Mouse (Mus musculus): ENCODE measurements around the gene Nbr1. TPM values are rescaled to one million over a fixed set of nuclear protein-coding genes. Genes with fewer than 3 reads are reported as not detected.
"Not testable (repeated sequence)": the region's sequence is repeated elsewhere in the genome, so short reads cannot be mapped to it uniquely, and the experiment has no call there.

Gene Nbr1
- polyA plus RNA-seq, 1 experiment from 2014 or later, result 113 TPM

GRCm38 (mm10) chr11:101614116-101614515 lies 62.2 kb downstream of the Nbr1 start:
- no peak for ATAC-seq

GRCm38 (mm10) chr11:101615380-101615779 lies 63.4 kb downstream of the Nbr1 start:
- Histone ChIP-seq H3K4me3 (replicated peaks) (no peak overlapping the region), H3K9ac (replicated peaks) (no peak overlapping the region)

More at GRCm38 (mm10) chr11:101614116-101614515, 62.2 kb downstream of the Nbr1 start:
- Histone ChIP-seq H3K9ac (replicated peaks) (0 out of 2 replicates have a peak overlapping the region, but pooled peaks have one; percentile 14), H3K4me1 (replicated peaks) (peaks cover 35% of the 10 kb centered on the region), H3K4me3 (replicated peaks) (no peak overlapping the region), H3K36me3 (no peaks in the 10 kb centered on the region), H3K27ac (no peak overlapping the region), H3K9me3 (no peaks in the 10 kb centered on the region), H3K27me3 (no peaks in the 10 kb centered on the region), H3K4me2 (replicated peaks) (no peak overlapping the region)
- WGBS, result 32% methylated on average over 4 of the region's 4 CpGs

GRCm38 (mm10) chr11:101616104-101616503 lies 64.2 kb downstream of the Nbr1 start:
- Histone ChIP-seq H3K27me3 (no peaks in the 10 kb centered on the region), H3K4me3 (replicated peaks) (no peak overlapping the region), H3K9ac (replicated peaks) (no peak overlapping the region), H3K4me1 (replicated peaks) (peaks cover 35% of the 10 kb centered on the region), H3K4me2 (replicated peaks) (no peak overlapping the region), H3K27ac (no peak overlapping the region), H3K36me3 (no peaks in the 10 kb centered on the region), H3K9me3 (no peaks in the 10 kb centered on the region)
- no peak for ATAC-seq
- 91% methylated on average over 8 of the region's 8 CpGs for WGBS

More at GRCm38 (mm10) chr11:101615380-101615779, 63.4 kb downstream of the Nbr1 start:
- ATAC-seq, result no peak
- no peak overlapping the region for H3K27ac ChIP-seq
- 88% methylated on average over 6 of the region's 6 CpGs for WGBS
- H3K4me1 ChIP-seq (replicated peaks), result peaks cover 35% of the 10 kb centered on the region
- no peak overlapping the region for H3K4me2 ChIP-seq (replicated peaks)
- H3K27me3 ChIP-seq, result no peaks in the 10 kb centered on the region
- H3K36me3 ChIP-seq, result no peaks in the 10 kb centered on the region
- no peaks in the 10 kb centered on the region for H3K9me3 ChIP-seq

- Histone ChIP-seq H3K27ac (peak overlapping the region; percentile 37), H3K9ac (replicated peaks) (peak overlapping the region; percentile 42; the same call in 1 of the 2 replicates), H3K4me1 (replicated peaks) (peaks cover 35% of the 10 kb centered on the region), H3K36me3 (no peaks in the 10 kb centered on the region), H3K4me3 (replicated peaks) (no peak overlapping the region), H3K9me3 (no peaks in the 10 kb centered on the region), H3K4me2 (replicated peaks) (peak overlapping the region; percentile 47), H3K27me3 (no peaks in the 10 kb centered on the region)
- 15% methylated on average over 18 of the region's 18 CpGs for WGBS
- ATAC-seq, result peak; percentile 57
These were observed 65.2 kb downstream of the Nbr1 start for GRCm38 (mm10) chr11:101616948-101617767.

- Histone ChIP-seq H3K27me3 (no peaks in the 10 kb centered on the region), H3K4me2 (replicated peaks) (peak overlapping the region; percentile 47), H3K4me3 (replicated peaks) (no peak overlapping the region), H3K36me3 (no peaks in the 10 kb centered on the region), H3K4me1 (replicated peaks) (peaks cover 35% of the 10 kb centered on the region), H3K9ac (replicated peaks) (0 out of 2 replicates have a peak overlapping the region, but pooled peaks have one; percentile 42), H3K27ac (peak overlapping the region; percentile 37), H3K9me3 (no peaks in the 10 kb centered on the region)
- ATAC-seq, result peak; percentile 55; the same call in 1 of the 2 replicates
- WGBS, result 4% methylated on average over 6 of the region's 8 CpGs
These were observed 65.9 kb downstream of the Nbr1 start for GRCm38 (mm10) chr11:101617849-101618248.

GRCm38 (mm10) chr11:101618596-101618995 lies 66.6 kb downstream of the Nbr1 start:
- Histone ChIP-seq H3K27me3 (no peaks in the 10 kb centered on the region), H3K27ac (no peak overlapping the region), H3K36me3 (no peaks in the 10 kb centered on the region), H3K9ac (replicated peaks) (no peak overlapping the region), H3K4me2 (replicated peaks) (no peak overlapping the region), H3K9me3 (no peaks in the 10 kb centered on the region), H3K4me1 (replicated peaks) (peaks cover 32% of the 10 kb centered on the region), H3K4me3 (replicated peaks) (no peak overlapping the region)
- WGBS, result 75% methylated on average over 3 of the region's 3 CpGs
- ATAC-seq, result no peak

- peaks cover 23% of the 10 kb centered on the region for H3K4me1 ChIP-seq (replicated peaks)
- not testable (repeated sequence) for ATAC-seq; H3K9ac ChIP-seq (replicated peaks); H3K4me3 ChIP-seq (replicated peaks); H3K27ac ChIP-seq; H3K4me2 ChIP-seq (replicated peaks); H3K9me3 ChIP-seq; H3K36me3 ChIP-seq; H3K27me3 ChIP-seq
- WGBS, result 91% methylated on average over 11 of the region's 11 CpGs
These were observed 68.2 kb downstream of the Nbr1 start for GRCm38 (mm10) chr11:101620022-101620655.

- peak overlapping the region; percentile 90; the same call in 1 of the 2 replicates for H3K27ac ChIP-seq
- peak; percentile 49 for ATAC-seq
- H3K4me1 ChIP-seq (replicated peaks), result peaks cover 16% of the 10 kb centered on the region
- 5% methylated on average over 8 of the region's 8 CpGs for WGBS
- H3K27me3 ChIP-seq, result no peaks in the 10 kb centered on the region
- H3K4me2 ChIP-seq (replicated peaks), result peak overlapping the region; percentile 92
- no peaks in the 10 kb centered on the region for H3K36me3 ChIP-seq
- no peaks in the 10 kb centered on the region for H3K9me3 ChIP-seq
- peak overlapping the region; percentile 36 for H3K4me3 ChIP-seq (replicated peaks)
- H3K9ac ChIP-seq (replicated peaks), result peak overlapping the region; percentile 60
These were observed 74.7 kb downstream of the Nbr1 start for GRCm38 (mm10) chr11:101626649-101626994.

GRCm38 (mm10) chr11:101626995-101627856 lies 75.3 kb downstream of the Nbr1 start, which contains the start of gene Rdm1:
TSS of gene Rdm1 (plus strand) at chr11:101627195.
- peak within 1 kb of the TSS; percentile 92 for H3K4me2 ChIP-seq (replicated peaks)
- peak within 1 kb of the TSS; percentile 74 for H3K9ac ChIP-seq (replicated peaks)
- no peaks in the 10 kb centered on the region for H3K36me3 ChIP-seq
- WGBS, result under 1% methylated on average over 33 of the region's 34 CpGs
- peaks cover 16% of the 10 kb centered on the region for H3K4me1 ChIP-seq (replicated peaks)
- no peaks in the 10 kb centered on the region for H3K27me3 ChIP-seq
- no peaks in the 10 kb centered on the region for H3K9me3 ChIP-seq
- H3K27ac ChIP-seq, result peak within 1 kb of the TSS; percentile 90
- peak within 1 kb of the TSS; percentile 67 for H3K4me3 ChIP-seq (replicated peaks)
- ATAC-seq, result peak; percentile 91

GRCm38 (mm10) chr11:101627857-101628559 lies 76.1 kb downstream of the Nbr1 start:
- Histone ChIP-seq H3K27ac (peak overlapping the region; percentile 90), H3K9me3 (no peaks in the 10 kb centered on the region), H3K9ac (replicated peaks) (peak overlapping the region; percentile 74), H3K4me1 (replicated peaks) (peaks cover 16% of the 10 kb centered on the region), H3K27me3 (no peaks in the 10 kb centered on the region), H3K4me2 (replicated peaks) (peak overlapping the region; percentile 92), H3K36me3 (no peaks in the 10 kb centered on the region), H3K4me3 (replicated peaks) (peak overlapping the region; percentile 67)
- ATAC-seq, result peak; percentile 59
- under 1% methylated on average over 33 of the region's 33 CpGs for WGBS

Measured in midbrain, embryonic 13.5 days (tissue).